Mouse (Mus musculus) thymus, postnatal 36 days (tissue): ENCODE results near the gene Crebbp.
"Not testable (repeated sequence)": the region's sequence is repeated elsewhere in the genome, so short reads cannot be mapped to it uniquely, and the experiment has no call there.

Source experiments
- DNase-seq, 2 experiments: peaks; one replicate each; pipeline ENCODE4 v3.0.0; 2022; ENCODE audit warnings: mixed read lengths in 2 of 2

Gene Crebbp

GRCm38 (mm10) chr16:4138541-4138940, 75.3 kb downstream of the Crebbp start:
- DNase-seq = no peak

- DNase-seq = no peak
Observed at GRCm38 (mm10) chr16:4133754-4134153, 80.0 kb downstream of the Crebbp start.

DNA sequence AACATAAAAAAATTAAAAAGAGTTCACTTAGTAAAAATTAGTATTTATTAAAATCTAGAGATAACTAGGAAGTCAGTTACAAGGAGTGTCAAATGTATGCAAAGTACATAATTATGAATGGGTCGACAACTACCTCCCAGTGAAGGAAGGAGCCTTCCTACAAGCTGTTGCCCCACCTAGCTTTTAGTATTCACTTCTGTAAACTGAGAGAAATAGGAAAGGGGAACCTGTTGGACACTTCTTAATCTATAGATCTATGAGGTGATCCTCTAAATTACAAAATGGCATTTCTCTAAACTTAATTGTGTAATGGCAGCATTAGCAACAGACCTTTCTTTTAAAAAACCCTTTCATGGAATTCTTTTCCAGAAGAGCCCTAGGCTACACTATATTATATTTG, 84.9 kb downstream of the Crebbp start:
- DNase-seq = no peak

DNA sequence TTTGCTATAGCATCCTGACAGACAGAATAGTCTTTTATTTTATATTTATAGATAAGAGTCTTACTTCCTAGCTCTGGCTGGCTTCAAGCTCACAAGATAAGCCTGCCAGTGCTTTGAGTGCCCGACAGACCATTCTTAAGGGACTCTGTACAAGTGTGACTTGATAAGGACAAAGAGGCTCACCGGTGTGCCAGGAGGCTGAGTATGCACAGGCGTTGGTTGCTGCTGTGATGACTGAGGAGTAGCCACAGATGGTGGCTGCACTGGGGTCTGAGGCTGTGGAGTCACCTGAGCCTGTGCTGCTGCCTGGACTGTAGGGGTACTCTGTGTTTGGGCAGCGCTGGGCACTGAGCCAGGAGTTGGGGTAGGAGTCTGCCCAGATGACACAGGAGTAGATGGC, 96.7 kb downstream of the Crebbp start:
- no peak for DNase-seq

DNA sequence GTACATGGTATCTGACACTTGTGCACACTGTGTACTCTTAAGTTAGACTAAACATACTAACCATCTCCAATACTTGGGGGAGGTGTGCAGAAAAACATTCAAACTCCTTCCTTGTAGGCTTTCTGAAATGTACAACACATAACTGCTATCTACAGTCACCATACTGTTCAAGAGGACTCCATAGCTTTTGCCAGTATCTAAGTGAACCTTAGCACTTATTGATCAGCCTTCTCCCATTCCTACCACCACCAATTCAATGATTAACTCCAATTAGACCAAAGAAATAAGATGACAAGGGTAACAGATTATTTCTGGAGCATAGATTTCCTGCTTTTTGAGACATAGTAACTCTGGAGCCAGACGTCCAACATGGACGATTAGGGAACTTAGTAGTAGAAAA, 113.4 kb downstream of the Crebbp start:
- DNase-seq = no peak

- no peak for DNase-seq
Observed at GRCm38 (mm10) chr16:4097521-4097920, 116.3 kb downstream of the Crebbp start.

DNA sequence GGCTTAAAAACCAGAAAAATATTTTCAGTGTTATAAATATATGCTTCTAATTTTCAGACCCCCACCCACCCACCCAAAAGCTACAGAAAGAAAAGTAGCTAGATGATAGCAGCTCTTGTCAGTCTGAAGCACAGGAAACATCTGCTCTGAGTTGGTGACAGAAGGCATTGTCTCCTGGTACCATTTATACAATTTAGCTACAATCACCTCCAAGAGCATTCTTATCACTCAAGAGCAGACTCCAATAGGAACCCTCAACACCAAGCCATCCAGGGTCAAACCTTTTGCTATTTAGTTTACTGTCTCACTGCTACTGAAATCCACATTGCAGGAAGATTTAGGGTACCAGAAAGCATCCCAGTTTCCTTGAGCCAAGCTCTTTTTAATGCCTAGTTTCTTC, 116.9 kb downstream of the Crebbp start:
- DNase-seq = no peak

GRCm38 (mm10) chr16:4096141-4096540, 117.7 kb downstream of the Crebbp start:
- DNase-seq = no peak

- no peak for DNase-seq
Observed at GRCm38 (mm10) chr16:4087214-4087913, 126.4 kb downstream of the Crebbp start.

- DNase-seq = no peak
Observed at GRCm38 (mm10) chr16:4085851-4086387, 127.9 kb downstream of the Crebbp start.

DNA sequence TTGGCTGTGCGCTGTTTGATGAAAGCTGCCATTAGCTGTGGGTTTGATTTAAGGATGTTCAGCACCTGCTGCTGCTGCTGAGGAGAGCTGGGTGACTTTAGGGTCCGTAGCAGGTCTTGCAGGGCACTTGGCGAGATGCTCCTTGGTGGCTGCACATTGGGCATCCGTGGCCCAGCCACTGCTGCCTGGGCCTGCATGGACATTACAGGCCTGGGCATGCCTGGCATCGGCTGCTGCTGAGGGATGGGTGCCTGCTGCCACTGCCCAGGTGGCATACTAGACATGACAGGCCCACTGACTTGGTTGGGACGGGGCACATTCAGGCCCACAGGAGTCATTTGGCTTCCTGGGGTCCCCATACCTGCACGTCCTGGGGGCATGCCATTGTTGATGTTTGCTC, 128.7 kb downstream of the Crebbp start:
- DNase-seq = no peak

GRCm38 (mm10) chr16:4080419-4080818, 133.4 kb downstream of the Crebbp start:
- not testable (repeated sequence) for DNase-seq

DNA sequence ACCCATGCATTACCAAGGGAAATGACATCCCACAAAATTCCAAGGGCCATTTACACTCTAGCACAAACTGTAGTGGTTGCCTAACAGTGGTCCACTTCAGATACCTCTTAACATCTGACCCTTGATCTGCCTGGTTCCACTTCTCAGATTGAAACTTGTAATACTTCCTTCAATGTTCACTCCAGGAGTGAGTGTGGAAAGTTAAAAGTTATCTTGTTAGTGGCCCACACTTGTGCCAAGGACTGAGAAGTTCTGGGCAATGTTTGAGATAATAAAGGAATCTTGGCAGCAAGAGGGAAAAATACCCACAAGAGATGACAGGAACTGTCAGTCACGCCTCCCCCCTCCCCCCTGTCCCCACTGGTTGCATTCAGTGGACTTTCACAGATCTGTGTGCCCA, 134.1 kb downstream of the Crebbp start:
- no peak for DNase-seq

DNA sequence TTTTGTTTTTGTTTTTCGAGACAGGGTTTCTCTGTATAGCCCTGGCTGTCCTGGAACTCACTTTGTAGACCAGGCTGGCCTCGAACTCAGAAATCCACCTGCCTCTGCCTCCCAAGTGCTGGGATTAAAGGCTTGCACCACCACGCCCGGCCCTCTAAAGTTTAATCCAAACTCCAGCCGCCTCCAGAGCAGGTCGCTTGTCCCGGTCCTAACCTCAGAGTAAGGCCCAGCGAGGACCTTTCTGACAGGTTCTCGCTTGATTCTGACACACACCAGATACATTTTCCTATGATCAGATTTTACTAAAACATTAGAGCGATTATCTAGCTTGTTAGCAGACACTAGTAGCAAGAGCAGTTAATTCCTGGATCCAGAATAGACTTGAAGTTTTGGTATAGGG, 135.5 kb downstream of the Crebbp start:
- not testable (repeated sequence) for DNase-seq

DNA sequence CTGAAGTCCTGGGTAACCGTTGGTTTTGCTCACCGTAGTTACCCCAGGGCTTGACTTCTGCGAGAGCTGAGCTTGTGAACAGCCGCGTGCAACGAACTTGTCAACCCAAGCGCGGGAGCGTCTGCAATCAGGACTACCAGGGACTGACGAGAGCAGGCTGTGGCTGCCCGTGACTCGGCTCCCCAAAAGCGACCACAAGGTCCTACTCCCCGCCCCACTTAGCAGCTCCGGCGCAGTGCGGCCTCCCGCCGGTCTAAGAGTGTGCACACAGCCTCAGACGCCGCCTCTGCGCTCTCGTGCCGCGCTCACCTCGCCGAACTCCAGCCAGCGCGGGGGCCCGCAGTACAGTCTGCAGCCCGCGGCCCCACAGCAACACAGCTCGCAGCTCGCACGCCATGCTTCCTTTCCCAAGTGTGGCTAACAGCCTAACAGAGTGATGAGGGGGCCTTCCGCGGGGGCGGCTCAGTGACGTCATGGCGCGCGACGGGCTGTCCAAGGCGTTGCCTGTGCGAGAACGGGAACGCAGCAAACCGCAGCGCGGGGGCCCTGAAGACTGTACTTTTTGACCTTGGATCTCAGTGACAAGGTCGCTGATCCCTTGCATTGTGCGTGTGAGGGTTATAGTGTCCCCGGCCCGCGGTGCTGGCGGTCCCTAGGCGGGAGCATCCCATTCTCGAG, 136.3 kb downstream of the Crebbp start, which contains the start of gene Trap1:
Trap1 (minus strand) TSS at position 444 of the 678 bp plus-strand sequence.
- DNase-seq = peak; percentile 94 to 97

GRCm38 (mm10) chr16:4074836-4075235, 139.0 kb downstream of the Crebbp start:
- DNase-seq = no peak

- no peak for DNase-seq
Observed at GRCm38 (mm10) chr16:4074297-4074696, 139.5 kb downstream of the Crebbp start.

- DNase-seq = peak; percentile 58 to 61
Observed at GRCm38 (mm10) chr16:4068588-4068987, 145.2 kb downstream of the Crebbp start.

DNA sequence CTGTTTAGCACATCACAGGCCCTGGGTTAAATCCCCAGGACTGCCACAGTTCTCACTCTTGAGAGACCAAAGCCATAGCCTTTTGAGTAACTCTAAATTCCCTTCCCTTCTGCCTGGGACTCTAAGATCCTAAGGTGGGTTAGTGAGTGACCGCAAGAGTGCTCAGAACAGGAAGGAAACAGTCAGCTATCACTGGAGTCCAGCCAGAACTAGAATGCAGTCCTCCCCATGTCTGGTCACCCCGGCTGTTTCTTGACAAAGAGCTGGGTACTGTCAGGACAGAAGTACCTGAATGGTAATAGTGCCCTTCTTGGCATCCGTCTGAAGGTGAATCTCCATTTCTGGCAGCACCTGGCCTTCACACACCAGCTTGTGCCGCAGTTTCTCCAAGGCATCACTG, 148.9 kb downstream of the Crebbp start:
- DNase-seq = no peak

DNA sequence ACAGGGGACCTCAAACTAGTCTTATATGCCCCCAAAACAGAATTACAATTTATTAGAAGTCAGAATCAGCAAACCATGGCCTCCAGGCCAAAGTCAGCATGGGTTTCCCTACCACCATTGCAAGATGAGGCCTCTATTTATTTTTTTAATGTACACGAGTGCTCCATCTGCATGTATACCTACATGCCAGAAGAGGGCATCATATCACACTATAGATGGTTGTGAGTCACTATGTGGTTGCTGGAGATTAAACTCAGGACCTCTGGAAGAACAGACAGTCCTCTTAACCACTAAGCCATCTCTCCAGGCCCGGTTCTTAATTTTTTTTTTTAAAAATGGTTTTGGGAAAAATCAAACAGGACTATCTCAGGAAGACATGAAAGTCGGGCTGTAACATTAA, 160.0 kb downstream of the Crebbp start:
- DNase-seq = no peak

DNA sequence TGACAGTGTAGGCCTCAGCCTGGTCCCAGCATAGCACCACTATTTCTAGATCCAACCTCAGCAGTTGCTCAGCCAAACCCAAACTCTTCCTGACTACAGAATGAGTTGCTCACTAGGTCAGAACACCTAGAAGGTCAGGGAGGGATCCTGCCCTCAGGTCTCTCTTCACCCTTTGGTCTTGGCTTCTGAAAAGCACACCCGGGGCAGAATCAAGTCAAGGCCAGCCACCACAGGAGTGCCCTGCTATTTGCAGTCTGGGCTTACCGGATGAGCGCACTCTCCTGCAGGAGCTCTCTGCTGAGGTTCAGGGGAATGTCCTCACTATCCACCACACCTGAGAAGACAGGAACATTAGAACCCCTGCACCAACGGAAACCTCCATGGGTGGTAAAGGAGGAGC, 161.2 kb downstream of the Crebbp start:
- no peak for DNase-seq

- no peak for DNase-seq
Observed at GRCm38 (mm10) chr16:4045524-4045923, 168.3 kb downstream of the Crebbp start.

DNA sequence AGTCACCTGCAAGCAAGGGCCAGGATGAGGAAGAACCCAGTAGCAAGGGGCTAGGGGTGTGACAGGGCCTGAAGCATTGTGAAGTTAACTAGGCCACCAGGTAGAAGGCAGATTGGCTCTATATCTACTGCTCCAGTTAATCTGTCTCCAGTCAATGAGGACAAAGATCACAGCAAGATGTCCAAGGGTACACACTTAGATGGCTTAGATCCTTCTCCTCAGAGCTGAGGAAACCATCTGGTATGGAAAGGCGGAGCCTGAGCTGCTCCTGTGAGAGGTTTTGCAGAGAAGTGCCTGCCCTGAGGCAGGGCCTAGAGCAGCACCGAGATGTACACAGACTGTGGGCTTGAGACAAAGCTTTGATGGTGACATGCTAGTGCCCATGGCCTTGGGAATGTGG, 169.7 kb downstream of the Crebbp start:
- DNase-seq = no peak

GRCm38 (mm10) chr16:4041646-4042045, 172.2 kb downstream of the Crebbp start:
- DNase-seq = no peak
